Mouse (Mus musculus): ENCODE data around the gene Osgepl1. TPM values are rescaled to one million over a fixed set of nuclear protein-coding genes. Genes with fewer than 3 reads are reported as not detected.

The Osgepl1 gene
- polyA plus RNA-seq, 1 experiment from 2014 or later = 25.2 TPM

Other genes with a start within 250 kb of the Osgepl1 start
- gene 1700019A02Rik, start 126.0 kb upstream of the Osgepl1 start, polyA plus RNA-seq (2014; fragmentation: Nextera tagmentation; extraction: Ambion mirVana) = not detected in 2 replicates
- gene Pms1, start 16.6 kb upstream of the Osgepl1 start, polyA plus RNA-seq (2014; fragmentation: Nextera tagmentation; extraction: Ambion mirVana) = 12.6 and 22.7 TPM in 2 replicates
- gene Ormdl1, start 16.5 kb upstream of the Osgepl1 start, polyA plus RNA-seq (2014; fragmentation: Nextera tagmentation; extraction: Ambion mirVana) = 48.7 and 54.2 TPM in 2 replicates
- gene Gm28778, start 16.5 kb upstream of the Osgepl1 start, polyA plus RNA-seq (2014; fragmentation: Nextera tagmentation; extraction: Ambion mirVana) = not detected in 2 replicates
- gene Asdurf, start 39.0 kb downstream of the Osgepl1 start, polyA plus RNA-seq (2014; fragmentation: Nextera tagmentation; extraction: Ambion mirVana) = 1.5 TPM in 1 of 2 replicates, not detected in the other
- 0.73 and 0.85 TPM in 2 replicates for gene Gm28551, start 39.0 kb downstream of the Osgepl1 start, polyA plus RNA-seq (2014; fragmentation: Nextera tagmentation; extraction: Ambion mirVana)
- gene Asnsd1, start 39.1 kb downstream of the Osgepl1 start, polyA plus RNA-seq (2014; fragmentation: Nextera tagmentation; extraction: Ambion mirVana) = 67.6 and 83.0 TPM in 2 replicates

Data from kidney, embryonic 14.5 days (tissue).